Mouse (Mus musculus): Measurements from ENCODE around the gene Tnn. TPM values are rescaled to one million over a fixed set of nuclear protein-coding genes. Genes with fewer than 3 reads are reported as not detected.

Tnn gene
- total and polyA plus RNA-seq, 2 experiments, result not detected

DNA sequence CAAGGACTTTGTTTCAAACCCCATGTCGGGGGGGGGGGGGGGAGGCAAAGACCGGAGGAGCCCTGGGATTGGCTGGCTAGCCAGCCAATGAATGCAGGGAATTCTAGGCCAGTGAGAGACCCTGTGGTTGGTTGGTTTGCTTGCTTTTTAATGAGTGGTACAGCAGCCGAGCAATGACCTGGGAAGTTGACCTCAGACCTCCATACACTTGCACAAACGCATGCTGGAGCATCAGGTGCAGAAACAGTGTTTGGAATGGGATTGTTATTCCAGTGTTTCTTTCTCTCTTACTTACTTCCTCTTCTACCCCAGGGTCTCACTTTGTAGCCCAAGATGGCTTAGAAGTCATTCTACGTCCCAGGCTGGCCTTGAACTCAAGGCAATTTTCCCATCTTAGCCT is 13.2 kb upstream of the Tnn start:
- TF ChIP-seq CTCF (IDR thresholded peaks at IDR 0.05; ENCODE audit: low read depth, low read length) (no peak), POLR2A (IDR thresholded peaks at IDR 0.05; ENCODE audit: extremely low read depth, insufficient read depth, low read length) (no peak)
- H3K36me3 ChIP-seq (ENCODE audit: control insufficient read depth, insufficient read depth, low read length), result no peaks in the 10 kb centered on the region
- no peak overlapping the region for H3K27ac ChIP-seq (replicated peaks; ENCODE audit: insufficient read depth, low read depth, low read length)
- DNase-seq (ENCODE audit: extremely low read depth, low read depth, low spot score), result no peak
- H3K4me3 ChIP-seq (ENCODE audit: insufficient read depth, low read depth, low read length), result no peak overlapping the region
- H3K27me3 ChIP-seq (ENCODE audit: control insufficient read depth, insufficient read depth, low read length), result no peaks in the 10 kb centered on the region
- H3K4me1 ChIP-seq (ENCODE audit: control insufficient read depth, insufficient read depth, low read length), result no peaks in the 10 kb centered on the region
- no peak overlapping the region for H3K9ac ChIP-seq (ENCODE audit: low read depth, low read length)
- no peaks in the 10 kb centered on the region for H3K79me2 ChIP-seq (ENCODE audit: control insufficient read depth, insufficient read depth, low read length)
- 83% methylated on average over 3 of the region's 5 CpGs for WGBS

DNA sequence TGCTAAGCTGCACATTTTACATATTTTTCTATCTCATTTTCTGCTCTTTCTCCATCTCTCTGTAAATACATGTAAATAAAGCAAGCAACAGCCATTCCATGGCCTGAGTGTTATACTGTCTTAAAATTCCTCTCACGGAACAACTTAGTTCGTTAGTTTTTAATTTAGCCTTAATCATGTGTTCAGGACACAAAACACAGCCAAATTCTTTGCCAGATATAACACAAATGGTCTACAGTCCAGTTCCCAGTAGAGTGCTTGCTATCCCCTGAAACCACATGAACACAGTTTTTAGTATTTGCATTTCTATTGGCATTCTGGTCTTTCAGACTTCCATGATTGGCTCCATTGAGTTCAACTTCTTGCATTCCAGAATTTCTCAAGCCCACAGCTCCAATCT is 4.8 kb upstream of the Tnn start:
- TF ChIP-seq CTCF (IDR thresholded peaks at IDR 0.05; ENCODE audit: low read depth, low read length), result no peak
- TF ChIP-seq POLR2A (IDR thresholded peaks at IDR 0.05; ENCODE audit: extremely low read depth, insufficient read depth, low read length), result no peak

DNA sequence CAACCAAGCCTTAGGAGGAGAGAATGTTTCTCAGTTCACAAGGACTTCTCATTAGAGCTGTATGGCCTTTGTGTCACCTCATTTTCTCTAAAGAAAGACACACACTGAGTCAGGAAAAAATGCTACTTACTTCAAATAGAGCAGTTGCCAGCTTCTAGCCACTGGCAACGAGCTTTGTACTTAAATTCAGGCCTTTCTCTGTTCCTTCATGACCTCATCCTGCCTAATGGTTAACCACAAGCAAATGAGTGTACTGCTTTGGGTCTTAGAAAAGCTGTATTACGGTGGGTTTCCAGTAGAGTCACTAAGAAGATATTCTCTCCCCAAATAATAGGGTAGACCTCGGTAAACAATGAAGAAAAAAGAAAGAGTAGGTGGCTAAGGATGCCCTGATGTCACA is 2.7 kb downstream of the Tnn start:
- no peaks in the 10 kb centered on the region for H3K36me3 ChIP-seq (ENCODE audit: control insufficient read depth, insufficient read depth, low read length)
- 0 out of 2 replicates have a peak, but pooled peaks cover 3% of the 10 kb centered on the region for H3K27me3 ChIP-seq (ENCODE audit: control insufficient read depth, insufficient read depth, low read length)
- no peak for DNase-seq (ENCODE audit: extremely low read depth, low read depth, low spot score)
- no peak for TF ChIP-seq POLR2A (IDR thresholded peaks at IDR 0.05; ENCODE audit: extremely low read depth, insufficient read depth, low read length)
- no peak for TF ChIP-seq CTCF (IDR thresholded peaks at IDR 0.05; ENCODE audit: low read depth, low read length)
- no peaks in the 10 kb centered on the region for H3K79me2 ChIP-seq (ENCODE audit: control insufficient read depth, insufficient read depth, low read length)
- H3K4me3 ChIP-seq (ENCODE audit: insufficient read depth, low read depth, low read length), result no peak overlapping the region
- no peak overlapping the region for H3K27ac ChIP-seq (replicated peaks; ENCODE audit: insufficient read depth, low read depth, low read length)
- H3K9ac ChIP-seq (ENCODE audit: low read depth, low read length), result no peak overlapping the region
- H3K4me1 ChIP-seq (ENCODE audit: control insufficient read depth, insufficient read depth, low read length), result no peaks in the 10 kb centered on the region
- WGBS, result 50% methylated on average over 3 of the region's 3 CpGs

More for the DNA sequence above, 4.8 kb upstream of the Tnn start:
- H3K4me3 ChIP-seq (ENCODE audit: insufficient read depth, low read depth, low read length), result no peak overlapping the region
- H3K27ac ChIP-seq (replicated peaks; ENCODE audit: insufficient read depth, low read depth, low read length), result no peak overlapping the region
- no peak for DNase-seq (ENCODE audit: extremely low read depth, low read depth, low spot score)
- no peaks in the 10 kb centered on the region for H3K4me1 ChIP-seq (ENCODE audit: control insufficient read depth, insufficient read depth, low read length)
- no peaks in the 10 kb centered on the region for H3K79me2 ChIP-seq (ENCODE audit: control insufficient read depth, insufficient read depth, low read length)
- H3K36me3 ChIP-seq (ENCODE audit: control insufficient read depth, insufficient read depth, low read length), result no peaks in the 10 kb centered on the region
- 94% methylated on average over 2 of the region's 2 CpGs for whole genome bisulfite sequencing
- no peaks in the 10 kb centered on the region for H3K27me3 ChIP-seq (ENCODE audit: control insufficient read depth, insufficient read depth, low read length)
- H3K9ac ChIP-seq (ENCODE audit: low read depth, low read length), result no peak overlapping the region

DNA sequence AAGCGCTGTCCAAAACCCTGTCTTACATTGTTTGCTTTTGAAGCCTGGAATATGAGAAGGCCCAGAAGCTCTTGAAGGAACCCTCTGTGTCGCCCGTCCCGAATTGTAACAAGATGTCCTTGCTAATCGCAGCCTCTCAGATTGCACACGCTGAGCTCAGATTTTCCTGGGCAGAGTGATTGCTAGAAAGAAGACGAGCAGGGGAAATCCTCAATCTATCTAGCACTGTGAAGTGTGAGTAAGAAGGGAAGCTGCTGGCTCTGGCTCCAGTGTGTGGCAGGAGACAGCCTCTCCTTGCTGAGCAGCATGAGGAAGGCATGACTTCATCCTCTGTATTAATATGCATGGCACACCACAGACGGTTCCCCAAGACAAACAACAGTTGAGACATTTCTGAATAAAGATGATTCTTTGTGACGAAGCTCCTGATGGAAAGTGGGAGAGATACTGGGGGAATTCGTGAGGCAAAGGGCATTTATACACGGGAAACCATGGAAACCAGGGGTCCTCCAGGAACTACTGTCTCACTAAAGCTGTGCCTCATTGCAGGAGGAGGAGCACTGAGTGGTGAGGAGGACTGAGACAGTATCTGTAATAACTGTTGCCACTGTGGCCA is 4.0 kb downstream of the Tnn start:
- Histone ChIP-seq H3K79me2 (ENCODE audit: control insufficient read depth, insufficient read depth, low read length) (no peaks in the 10 kb centered on the region), H3K27me3 (ENCODE audit: control insufficient read depth, insufficient read depth, low read length) (0 out of 2 replicates have a peak, but pooled peaks cover 3% of the 10 kb centered on the region), H3K27ac (replicated peaks; ENCODE audit: insufficient read depth, low read depth, low read length) (no peak overlapping the region), H3K4me3 (ENCODE audit: insufficient read depth, low read depth, low read length) (no peak overlapping the region), H3K36me3 (ENCODE audit: control insufficient read depth, insufficient read depth, low read length) (no peaks in the 10 kb centered on the region), H3K9ac (ENCODE audit: low read depth, low read length) (no peak overlapping the region), H3K4me1 (ENCODE audit: control insufficient read depth, insufficient read depth, low read length) (no peaks in the 10 kb centered on the region)
- TF ChIP-seq CTCF (IDR thresholded peaks at IDR 0.05; ENCODE audit: low read depth, low read length) (no peak), POLR2A (IDR thresholded peaks at IDR 0.05; ENCODE audit: extremely low read depth, insufficient read depth, low read length) (no peak)
- 75% methylated on average over 11 of the region's 11 CpGs for WGBS
- DNase-seq (ENCODE audit: extremely low read depth, low read depth, low spot score), result no peak

DNA sequence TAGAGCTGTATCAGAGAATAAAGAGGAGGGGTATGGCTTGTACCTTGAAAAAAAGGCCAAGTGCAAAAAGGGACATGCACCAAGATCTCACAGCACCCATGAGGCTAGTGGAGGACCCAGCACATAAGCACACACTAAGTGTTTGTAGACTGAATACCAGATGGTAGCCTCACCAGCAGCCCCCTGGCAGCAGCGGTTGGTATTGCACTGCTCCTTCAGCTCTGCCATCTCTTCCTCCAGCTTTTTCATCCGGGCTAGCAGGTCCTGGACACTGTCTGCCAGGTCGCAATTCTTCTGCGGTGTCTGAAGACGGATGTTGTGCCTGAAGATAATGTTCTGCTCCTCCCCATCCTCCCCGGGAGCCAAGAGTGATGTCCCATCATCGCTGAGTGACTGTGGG is 6.1 kb downstream of the Tnn start:
- Histone ChIP-seq H3K9ac (ENCODE audit: low read depth, low read length) (no peak overlapping the region), H3K27me3 (ENCODE audit: control insufficient read depth, insufficient read depth, low read length) (0 out of 2 replicates have a peak, but pooled peaks cover 3% of the 10 kb centered on the region), H3K4me1 (ENCODE audit: control insufficient read depth, insufficient read depth, low read length) (no peaks in the 10 kb centered on the region), H3K36me3 (ENCODE audit: control insufficient read depth, insufficient read depth, low read length) (no peaks in the 10 kb centered on the region), H3K79me2 (ENCODE audit: control insufficient read depth, insufficient read depth, low read length) (no peaks in the 10 kb centered on the region), H3K4me3 (ENCODE audit: insufficient read depth, low read depth, low read length) (no peak overlapping the region), H3K27ac (replicated peaks; ENCODE audit: insufficient read depth, low read depth, low read length) (no peak overlapping the region)
- TF ChIP-seq POLR2A (IDR thresholded peaks at IDR 0.05; ENCODE audit: extremely low read depth, insufficient read depth, low read length) (no peak), CTCF (IDR thresholded peaks at IDR 0.05; ENCODE audit: low read depth, low read length) (no peak)
- WGBS, result 74% methylated on average over 7 of the region's 7 CpGs
- DNase-seq (ENCODE audit: extremely low read depth, low read depth, low spot score), result no peak

DNA sequence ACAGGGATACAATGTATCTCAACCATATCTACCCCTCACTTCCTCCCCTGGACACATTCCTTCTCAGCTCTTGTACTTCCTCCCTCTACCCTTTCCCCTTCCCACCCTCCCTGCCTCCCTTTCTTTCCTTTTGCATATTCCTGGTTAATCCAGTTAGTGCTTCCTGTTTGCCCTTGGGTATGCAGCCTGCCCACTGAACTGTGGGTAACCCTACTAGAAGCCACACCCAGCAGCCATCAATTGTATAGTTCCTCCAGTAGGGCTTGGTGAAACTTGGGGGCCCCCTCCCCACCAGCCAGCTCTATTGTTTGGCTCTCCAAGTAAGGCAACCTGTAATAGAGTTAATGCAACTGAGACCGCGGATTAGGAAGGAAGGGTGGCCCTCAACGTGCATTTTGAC is 7.8 kb downstream of the Tnn start:
- TF ChIP-seq CTCF (IDR thresholded peaks at IDR 0.05; ENCODE audit: low read depth, low read length) (no peak), POLR2A (IDR thresholded peaks at IDR 0.05; ENCODE audit: extremely low read depth, insufficient read depth, low read length) (no peak)
- no peaks in the 10 kb centered on the region for H3K79me2 ChIP-seq (ENCODE audit: control insufficient read depth, insufficient read depth, low read length)

More for the DNA sequence above, 7.8 kb downstream of the Tnn start:
- no peaks in the 10 kb centered on the region for H3K36me3 ChIP-seq (ENCODE audit: control insufficient read depth, insufficient read depth, low read length)
- H3K4me1 ChIP-seq (ENCODE audit: control insufficient read depth, insufficient read depth, low read length), result no peaks in the 10 kb centered on the region
- no peak overlapping the region for H3K4me3 ChIP-seq (ENCODE audit: insufficient read depth, low read depth, low read length)
- 0 out of 2 replicates have a peak, but pooled peaks cover 3% of the 10 kb centered on the region for H3K27me3 ChIP-seq (ENCODE audit: control insufficient read depth, insufficient read depth, low read length)
- no peak overlapping the region for H3K9ac ChIP-seq (ENCODE audit: low read depth, low read length)
- no peak for DNase-seq (ENCODE audit: extremely low read depth, low read depth, low spot score)
- 64% methylated on average over 3 of the region's 3 CpGs for WGBS
- no peak overlapping the region for H3K27ac ChIP-seq (replicated peaks; ENCODE audit: insufficient read depth, low read depth, low read length)

Measured in liver, adult 2 months (tissue).